Mouse (Mus musculus) heart, postnatal 14 days (tissue): ENCODE results near the gene Shc4. TPM values are rescaled to one million over a fixed set of nuclear protein-coding genes. Genes with fewer than 3 reads are reported as not detected.

ENCODE experiments used
- DNase-seq, 2 experiments: peaks; one replicate each; pipeline ENCODE4 v3.0.0; 2021 to 2022
- intact Hi-C: fragments of 180-260 bp; cut with DNase I; formaldehyde crosslinking; loops from one replicate; pipeline ENCODE4 v1.15.1; 2025
- total RNA-seq, 2 experiments: library from RNA; stranded (reverse); gene quantifications; 2 replicates each; pipeline ENCODE4 v1.2.3; 2021

Shc4 gene
- total RNA-seq, 2 experiments from 2014 or later = 0.34 to 0.72 TPM

DNA sequence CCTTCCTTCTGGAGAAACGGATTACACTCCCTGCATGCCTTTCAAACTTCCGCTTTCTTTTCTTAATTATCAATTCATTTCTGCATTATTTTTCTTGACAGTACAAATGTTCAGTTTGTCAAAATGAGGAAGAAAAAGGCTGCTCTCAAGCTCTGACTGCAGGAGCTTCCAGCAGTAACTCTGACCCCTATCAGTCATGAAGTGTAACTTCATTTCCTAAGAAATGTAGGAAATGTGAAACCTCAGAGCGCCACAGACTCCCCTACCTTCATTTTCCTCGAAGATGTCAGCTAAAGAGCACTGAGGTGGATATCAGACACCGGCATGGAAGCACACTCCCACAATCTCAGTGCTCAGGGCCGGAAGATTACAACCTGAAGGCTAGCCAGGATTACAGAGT, 129.9 kb downstream of the Shc4 start:
- DNase-seq = no peak
- intact Hi-C loops = no loop called here

DNA sequence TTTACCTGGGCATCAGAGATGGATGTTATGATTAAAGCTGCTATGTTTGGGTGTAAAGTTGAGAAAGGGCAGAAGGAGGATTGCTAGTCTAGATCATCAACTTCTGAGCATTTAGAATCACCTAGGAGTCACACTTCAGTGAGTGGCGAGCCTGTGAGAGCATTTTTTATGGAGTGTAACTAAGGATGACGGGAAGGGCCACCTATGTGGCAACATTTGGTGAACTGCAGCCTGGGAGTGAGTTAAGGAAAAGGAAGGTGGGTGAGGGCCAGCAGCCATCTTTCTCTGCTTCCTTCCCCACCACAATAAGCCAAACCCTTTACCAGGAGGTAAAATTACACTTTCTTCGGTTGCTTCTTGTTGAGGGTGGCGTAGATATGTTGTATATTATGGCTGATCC, 132.1 kb downstream of the Shc4 start:
- intact Hi-C loops = no loop called here
- no peak for DNase-seq

DNA sequence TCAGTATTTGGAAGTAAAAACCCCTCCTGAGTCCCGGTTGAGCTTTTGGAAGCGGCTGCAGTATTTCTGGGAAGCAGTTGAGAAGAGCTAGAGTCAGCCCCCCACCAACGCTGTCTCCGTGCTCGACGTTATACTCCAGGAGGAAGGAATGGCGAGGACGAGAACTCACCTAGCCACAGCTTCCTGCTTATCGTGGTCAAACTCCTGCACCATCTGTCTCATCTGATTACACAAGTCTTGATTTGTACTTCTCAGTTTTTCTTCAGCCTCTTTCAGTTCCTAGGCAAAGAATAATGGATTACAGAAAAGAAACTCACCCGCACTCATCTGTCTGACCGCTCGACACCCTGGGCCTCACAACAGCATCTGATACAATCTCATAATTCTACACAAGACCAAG, 134.7 kb downstream of the Shc4 start:
- DNase-seq = no peak
- intact Hi-C loops = no loop called here

DNA sequence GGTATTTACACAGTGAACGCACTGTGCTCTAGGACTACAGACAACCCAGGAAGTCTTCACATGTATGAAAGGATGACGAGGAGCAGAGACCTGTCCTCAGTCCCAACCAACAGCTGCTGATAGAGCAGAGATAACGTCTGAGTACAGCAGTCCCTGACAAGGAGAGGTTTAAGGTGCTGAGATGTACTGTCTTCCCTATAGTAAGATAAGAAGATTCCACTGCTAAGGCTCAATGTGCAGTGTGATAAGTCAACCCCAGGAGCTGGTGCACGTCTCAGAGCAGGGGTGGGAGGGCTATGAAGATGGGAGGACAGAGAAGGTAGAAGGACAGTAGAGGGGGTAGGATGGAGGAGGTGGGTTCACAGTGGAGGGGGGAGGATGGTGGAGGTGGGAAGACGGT, 142.9 kb downstream of the Shc4 start:
- intact Hi-C loops = no loop called here
- no peak for DNase-seq

DNA sequence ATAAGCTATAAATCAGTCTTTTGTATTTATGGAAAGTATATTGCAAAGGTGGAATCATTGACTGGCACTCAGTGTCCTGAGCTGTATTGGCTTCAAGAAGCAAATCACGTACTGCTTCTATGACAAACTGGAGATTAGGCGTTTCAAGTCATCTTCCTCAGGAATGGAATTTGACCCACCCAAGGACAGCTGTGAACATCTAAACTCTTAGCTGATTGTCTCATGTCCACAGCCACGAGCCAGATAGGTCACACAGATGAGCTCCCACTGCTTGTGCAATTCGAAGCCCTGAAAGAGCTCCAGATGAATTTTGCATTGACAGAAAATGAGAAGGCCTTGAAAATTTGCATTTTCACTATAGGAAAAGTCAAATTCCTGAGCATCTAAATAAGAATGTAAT, 146.3 kb downstream of the Shc4 start:
- no peak for DNase-seq
- intact Hi-C loops = loop anchor here (5.0 kb wide), 1 partner anchor 70 kb away; the partner anchor contains the start of genes Fbn1 and Gm9913

Other genes starting within 250 kb of the Shc4 start
- under 1 TPM; 0.22 TPM for gene Gm9913, start 219.1 kb downstream of the Shc4 start, total RNA-seq
- gene Fbn1, start 216.2 kb downstream of the Shc4 start, total RNA-seq = 100 to 1,000 TPM; 163 TPM
- gene Cep152, start 99.0 kb downstream of the Shc4 start, total RNA-seq = 1 to 10 TPM; 2.1 TPM
- gene Eid1, start 51.1 kb downstream of the Shc4 start, total RNA-seq = 10 to 100 TPM; 57.6 to 59.5 TPM
- 10 to 100 TPM; 30.3 to 32.8 TPM for gene Secisbp2l, start 58.7 kb upstream of the Shc4 start, total RNA-seq
- gene Galk2, start 135.0 kb upstream of the Shc4 start, total RNA-seq = 10 to 100 TPM; 12.0 to 14.0 TPM
- 10 to 100 TPM; 74.7 to 90.3 TPM for gene Cops2, start 135.0 kb upstream of the Shc4 start, total RNA-seq